Comparison of ENCODE assay signal across 8 mouse cellular contexts in genomic region chr9:121479453-121479852, GRCm38 (mm10). TPM values are rescaled to one million over a fixed set of nuclear protein-coding genes. Genes with fewer than 3 reads are reported as not detected.
A peak's percentile ranks its signal among the peaks of the same experiment; 100 is the strongest.
DNase-seq lines count a peak whose midpoint lies in the region; ATAC-seq and TF ChIP-seq lines count a peak whose summit lies in the region.
"Had no signal": no experiment of that assay in that cellular context is flagged by ENCODE, and none has a peak within 500 bp of the region (broad histone marks: within the 10 kb centered on the region; RNA-seq: fewer than 3 reads in every experiment).

No protein-coding gene starts in this region.

- in situ Hi-C loops in CH12.LX (cut with MboI; ENCODE audit: low pct_ligation_motif_present, low pct_unique_long_range_greater_than_20kb, low sequenced_read_pairs): loop anchor here (5.0 to 25.0 kb wide), 4 partner anchors 193 to 508 kb away; partner anchors contain the start of genes Ccdc13 and Pomgnt2

- peak; percentile 69 to 97 for TF ChIP-seq CTCF in CH12.LX (conservative IDR thresholded peaks at IDR 0.05 in 1 of 2, IDR thresholded peaks at IDR 0.05 in 1 of 2; ENCODE audit: low read depth in 2 of 2, low read length in 2 of 2)

- peaks cover 0 to 3% of the 10 kb centered on the region in 2 experiments; a peak in 1 of 4 replicates for H3K4me1 ChIP-seq in CH12.LX (ENCODE audit: control insufficient read depth in 1 of 2, insufficient read depth in 2 of 2)
- H3K4me1 ChIP-seq in lung, embryonic 16.5 days (replicated peaks; ENCODE audit: control insufficient read depth, insufficient read depth, low read length): no peaks in the 10 kb centered on the region; the same call in 1 of the 2 replicates

- no peak overlapping the region for H3K9ac ChIP-seq in CH12.LX (ENCODE audit: insufficient read depth, low read depth)
- H3K9ac ChIP-seq in lung, embryonic 16.5 days (ENCODE audit: low read length): no peak overlapping the region
- H3K9ac ChIP-seq: limb, embryonic 12.5 days had no signal

- ATAC-seq in lung, embryonic 16.5 days (ENCODE audit: low read depth): peak; percentile 47; the same call in 1 of the 2 replicates

- DNase-seq in CH12.LX (ENCODE audit: extremely low read depth) (peak; percentile 75), R1 (ENCODE audit: low read depth, low spot score) (peak; percentile 82)
- peak; percentile 50 to 75 for DNase-seq in cerebellum, postnatal 4 days (ENCODE audit: low spot score in 2 of 2)
- peak; percentile 46 for DNase-seq in gastrocnemius, postnatal 14 days
- DNase-seq in kidney, postnatal 36 days: peak; percentile 53 to 79
- peak; percentile 90 for DNase-seq in retina, postnatal 1 day

- intact Hi-C loops in gastrocnemius, postnatal 14 days (cut with DNase I; ENCODE audit: low total_unique reads): loop anchor here (5.0 kb wide), 1 partner anchor 203 kb away; no protein-coding TSS in a partner anchor

- no peaks in the 10 kb centered on the region for H3K9me3 ChIP-seq in CH12.LX (replicated peaks; ENCODE audit: low read length)
- H3K9me3 ChIP-seq in lung, embryonic 16.5 days (ENCODE audit: control insufficient read depth, low read length): no peaks in the 10 kb centered on the region
- H3K9me3 ChIP-seq: limb, embryonic 12.5 days had no signal

- TF ChIP-seq EP300 in CH12.LX (IDR thresholded peaks at IDR 0.05; ENCODE audit: low read length): no peak

- WGBS in lung, embryonic 16.5 days: 17% methylated on average over 5 of the region's 5 CpGs

- TF ChIP-seq RAD21 in CH12.LX (IDR thresholded peaks at IDR 0.05; ENCODE audit: low read depth, low read length): peak; percentile 98

- H3K79me2 ChIP-seq in CH12.LX (replicated peaks; ENCODE audit: control insufficient read depth, extremely low read depth, insufficient read depth, poor library complexity, severe bottlenecking): no peaks in the 10 kb centered on the region

- TF ChIP-seq POLR2A in CH12.LX (IDR thresholded peaks at IDR 0.05; ENCODE audit: low read depth, low read length): no peak

- peaks cover 0 to 3% of the 10 kb centered on the region in 2 experiments for H3K36me3 ChIP-seq in CH12.LX (replicated peaks in 1 of 2; ENCODE audit: control insufficient read depth in 1 of 2, insufficient read depth in 1 of 2, low read length in 1 of 2)
- no peaks in the 10 kb centered on the region; the same call in 1 of the 2 replicates for H3K36me3 ChIP-seq in lung, embryonic 16.5 days (ENCODE audit: control insufficient read depth, insufficient read depth, low read length)
- H3K36me3 ChIP-seq: limb, embryonic 12.5 days had no signal

- peak overlapping the region; percentile 39; the same call in 1 of the 2 replicates for H3K4me2 ChIP-seq in CH12.LX (ENCODE audit: insufficient read depth, low read depth, poor library complexity, severe bottlenecking)
- H3K4me2 ChIP-seq in lung, embryonic 16.5 days (ENCODE audit: low read depth, low read length): no peak overlapping the region
- H3K4me2 ChIP-seq: limb, embryonic 12.5 days had no signal

- H3K4me3 ChIP-seq in CH12.LX (replicated peaks in 1 of 3; ENCODE audit: low read depth in 2 of 3, low read length in 2 of 3, poor library complexity in 1 of 3): no peak overlapping the region
- no peak overlapping the region for H3K4me3 ChIP-seq in lung, embryonic 16.5 days (ENCODE audit: low read length)
- H3K4me3 ChIP-seq: limb, embryonic 12.5 days had no signal

- H3K27ac ChIP-seq in CH12.LX (ENCODE audit: insufficient read depth, low read depth): no peak overlapping the region
- no peak overlapping the region for H3K27ac ChIP-seq in lung, embryonic 16.5 days (ENCODE audit: low read length)
- H3K27ac ChIP-seq: limb, embryonic 12.5 days had no signal

- dilution Hi-C loops in CH12.LX (cut with MboI; ENCODE audit: extremely low pct_ligation_motif_present, extremely low pct_unique_long_range_greater_than_20kb, low sequenced_read_pairs): no loop called here

- H3K27me3 ChIP-seq in CH12.LX (replicated peaks): no peaks in the 10 kb centered on the region
- no peaks in the 10 kb centered on the region for H3K27me3 ChIP-seq in lung, embryonic 16.5 days (ENCODE audit: control insufficient read depth, insufficient read depth, low read depth, low read length)
- H3K27me3 ChIP-seq: limb, embryonic 12.5 days had no signal

TF ChIP-seq in CH12.LX, 34 proteins besides CTCF, POLR2A, EP300 and RAD21:
- TF ChIP-seq NRF1 (IDR thresholded peaks at IDR 0.05; ENCODE audit: low read depth, low read length): 0 out of 2 replicates have a peak, but pooled peaks have one; percentile 11
- peak; percentile 98 for TF ChIP-seq SMC3 (IDR thresholded peaks at IDR 0.05; ENCODE audit: low read depth, low read length)
- TF ChIP-seq IRF4 (IDR thresholded peaks at IDR 0.05; ENCODE audit: low read depth, low read length): peak; percentile 25; the same call in 1 of the 2 replicates
- no peak for TF ChIP-seq BHLHE40 (IDR thresholded peaks at IDR 0.05; ENCODE audit: low read depth, low read length)
- peak; percentile 85 for TF ChIP-seq ZC3H11A (IDR thresholded peaks at IDR 0.05; ENCODE audit: low read depth, low read length)

RNA-seq across cellular contexts. Expression of gene Cck, which starts 16.0 kb away (rescaled TPM):
- not detected in 2 replicates for total RNA-seq in CH12.LX (2012; rRNA removed)
- not detected in 2 replicates for total RNA-seq in CH12.LX (2014; rRNA removed)
- not detected in 2 replicates for polyA plus RNA-seq in CH12.LX (2012; ENCODE audit: insufficient read length, low read depth)
- total RNA-seq in gastrocnemius, postnatal 14 days (2021): 1 to 10 TPM in 1 of 2 experiments, under 1 TPM in 1; 0.93 to 3.1 TPM
- 0.38 and 0.52 TPM in 2 replicates for polyA plus RNA-seq in lung, embryonic 16.5 days (2015; fragmentation: Nextera tagmentation; extraction: Ambion mirVana)
